24 mouse cellular contexts compared by ENCODE assay signal in the genomic region with DNA sequence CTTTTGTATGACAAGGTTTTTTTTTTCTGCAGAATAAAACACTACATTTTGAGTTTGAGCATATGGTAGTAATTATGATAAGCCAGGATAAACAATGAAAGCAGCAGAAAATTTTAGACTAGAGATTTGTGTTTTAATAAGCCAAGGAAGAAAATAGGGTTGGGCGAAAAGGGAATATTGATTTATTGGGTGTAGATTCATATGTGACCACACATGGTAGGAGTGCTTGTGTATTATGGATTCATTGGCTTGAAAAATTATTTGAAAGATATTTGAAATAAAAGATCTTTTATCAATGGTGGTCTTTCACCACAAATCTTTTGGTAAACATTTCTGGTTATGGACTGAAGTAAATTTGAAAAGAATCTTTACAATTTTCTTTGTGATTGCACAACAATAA.
"Had no signal": no experiment of that assay in that cellular context is flagged by ENCODE, and none has a peak within 500 bp of the region (broad histone marks: within the 10 kb centered on the region; RNA-seq: fewer than 3 reads in every experiment).

No protein-coding gene starts in this region.

- H3K36me3 ChIP-seq: heart, embryonic 10.5 days; heart, embryonic 12.5 days; hindbrain, embryonic 10.5 days; hindbrain, embryonic 12.5 days; kidney, embryonic 15.5 days; limb, embryonic 12.5 days; limb, embryonic 15.5 days; liver, embryonic 12.5 days had no signal

- H3K4me1 ChIP-seq: heart, embryonic 10.5 days; heart, embryonic 12.5 days; hindbrain, embryonic 10.5 days; hindbrain, embryonic 12.5 days; kidney, embryonic 15.5 days; limb, embryonic 12.5 days; limb, embryonic 15.5 days; liver, embryonic 12.5 days had no signal

- H3K27ac ChIP-seq: heart, embryonic 10.5 days; hindbrain, embryonic 10.5 days; hindbrain, embryonic 12.5 days; hindbrain, embryonic 14.5 days; kidney, embryonic 15.5 days; kidney, postnatal 0 days; layer of hippocampus, adult 2 months; left cerebral cortex, adult 2 months; limb, embryonic 12.5 days; limb, embryonic 15.5 days; liver, embryonic 12.5 days; liver, embryonic 14.5 days had no signal

- H3K27me3 ChIP-seq: heart, embryonic 12.5 days; hindbrain, embryonic 12.5 days; kidney, embryonic 15.5 days; limb, embryonic 12.5 days; limb, embryonic 15.5 days; liver, embryonic 12.5 days had no signal

- H3K9me3 ChIP-seq: heart, embryonic 10.5 days; heart, embryonic 12.5 days; hindbrain, embryonic 10.5 days; hindbrain, embryonic 12.5 days; kidney, embryonic 15.5 days; limb, embryonic 12.5 days; limb, embryonic 15.5 days; liver, embryonic 12.5 days had no signal

- H3K9ac ChIP-seq: heart, embryonic 12.5 days; hindbrain, embryonic 12.5 days; hindbrain, embryonic 14.5 days; kidney, embryonic 15.5 days; limb, embryonic 12.5 days; limb, embryonic 15.5 days; liver, embryonic 12.5 days; liver, embryonic 14.5 days had no signal

- H3K4me3 ChIP-seq: heart, embryonic 10.5 days; heart, embryonic 12.5 days; hindbrain, embryonic 10.5 days; hindbrain, embryonic 12.5 days; kidney, embryonic 15.5 days; layer of hippocampus, adult 2 months; left cerebral cortex, adult 2 months; limb, embryonic 12.5 days; limb, embryonic 15.5 days; liver, embryonic 12.5 days had no signal

- ATAC-seq: hindbrain, embryonic 16.5 days; intestine, embryonic 16.5 days; liver, embryonic 12.5 days had no signal

- DNase-seq: gastrocnemius, postnatal 25 days; heart, adult 18-20 months; heart, postnatal 10 days; heart, postnatal 4 days; kidney, adult 11 months; kidney, adult 2 months; kidney, adult 9 months; kidney, postnatal 14 days; kidney, postnatal 36 days had no signal

- H3K4me2 ChIP-seq: heart, embryonic 12.5 days; hindbrain, embryonic 12.5 days; hindbrain, embryonic 14.5 days; kidney, embryonic 15.5 days; limb, embryonic 12.5 days; limb, embryonic 15.5 days; liver, embryonic 12.5 days had no signal
